Mouse (Mus musculus) E14TG2a.4 (cell line): ENCODE measurements around the gene AC134908.4.

Source experiments
- H3K27me3 ChIP-seq: 2 replicates; pipeline ENCODE4 v1.6.1; 2014; ENCODE audit warnings: low read length, control low read depth; ENCODE audit not compliant: insufficient read depth
- H3K36me3 ChIP-seq: 2 replicates; pipeline ENCODE4 v1.6.1; 2014; ENCODE audit warnings: low read length, control low read depth; ENCODE audit not compliant: insufficient read depth
- H3K4me1 ChIP-seq: replicated peaks from 2 replicates; pipeline ENCODE4 v1.6.1; 2014; ENCODE audit warnings: low read depth, low read length, control low read depth
- H3K4me3 ChIP-seq: replicated peaks from 2 replicates; pipeline ENCODE4 v1.5.1; 2014; ENCODE audit warnings: mild to moderate bottlenecking, low read length
- H3K9me3 ChIP-seq: 2 replicates; pipeline ENCODE4 v1.6.1; 2014; ENCODE audit warnings: low read length, control low read depth
- CTCF ChIP-seq: conservative IDR thresholded peaks from 2 replicates; pipeline ENCODE4 v1.5.1; 2014; ENCODE audit warnings: low read length
- NANOG ChIP-seq: IDR thresholded peaks from 2 replicates; pipeline ENCODE4 v1.6.1; 2014; ENCODE audit warnings: borderline replicate concordance, low read length, mixed read lengths
- POU5F1 ChIP-seq: IDR thresholded peaks from 2 replicates; pipeline ENCODE4 v1.6.1; 2014; ENCODE audit warnings: low read length, borderline replicate concordance

Gene AC134908.4

GRCm38 (mm10) chr17:25791320-25791842 is 4.1 kb downstream of the AC134908.4 start:
- TF ChIP-seq CTCF (no peak), POU5F1 (no peak), NANOG (no peak)
- peaks cover 13% of the 10 kb centered on the region for H3K27me3 ChIP-seq
- peaks cover 58% of the 10 kb centered on the region for H3K4me1 ChIP-seq
- H3K36me3 ChIP-seq, result peaks cover 43% of the 10 kb centered on the region
- H3K9me3 ChIP-seq, result no peaks in the 10 kb centered on the region
- H3K4me3 ChIP-seq, result peak overlapping the region; percentile 91

- H3K4me1 ChIP-seq, result peaks cover 37% of the 10 kb centered on the region
- peaks cover 58% of the 10 kb centered on the region for H3K36me3 ChIP-seq
- no peaks in the 10 kb centered on the region for H3K9me3 ChIP-seq
- H3K4me3 ChIP-seq, result no peak overlapping the region
- TF ChIP-seq POU5F1 (no peak), NANOG (no peak), CTCF (no peak)
- H3K27me3 ChIP-seq, result no peaks in the 10 kb centered on the region
Observed at GRCm38 (mm10) chr17:25786781-25787504, 8.5 kb downstream of the AC134908.4 start.

DNA sequence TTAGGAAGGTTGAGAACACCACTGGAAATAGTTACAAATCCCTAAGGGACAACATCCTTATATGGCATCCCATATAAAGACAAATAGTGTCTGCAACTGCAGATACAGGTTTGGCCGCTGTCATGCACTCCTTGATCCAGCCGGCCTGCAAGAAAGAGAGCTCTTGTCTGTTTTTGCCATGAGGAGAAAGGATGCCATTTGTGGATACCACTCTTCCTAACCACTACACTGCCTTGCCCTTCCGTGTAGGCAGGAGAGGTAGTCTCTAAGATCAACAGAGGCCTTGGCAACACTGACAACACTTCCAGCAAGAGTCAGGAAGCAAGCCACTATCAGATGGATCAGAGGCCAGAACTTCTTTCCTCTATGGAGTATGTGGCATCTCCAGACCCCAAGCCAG is 9.2 kb downstream of the AC134908.4 start, which contains the start of gene Ccdc78:
Gene Ccdc78, plus strand, starts transcription at position 301 of the 400 bp plus-strand sequence.
- TF ChIP-seq NANOG (no peak), POU5F1 (no peak), CTCF (no peak)

DNA sequence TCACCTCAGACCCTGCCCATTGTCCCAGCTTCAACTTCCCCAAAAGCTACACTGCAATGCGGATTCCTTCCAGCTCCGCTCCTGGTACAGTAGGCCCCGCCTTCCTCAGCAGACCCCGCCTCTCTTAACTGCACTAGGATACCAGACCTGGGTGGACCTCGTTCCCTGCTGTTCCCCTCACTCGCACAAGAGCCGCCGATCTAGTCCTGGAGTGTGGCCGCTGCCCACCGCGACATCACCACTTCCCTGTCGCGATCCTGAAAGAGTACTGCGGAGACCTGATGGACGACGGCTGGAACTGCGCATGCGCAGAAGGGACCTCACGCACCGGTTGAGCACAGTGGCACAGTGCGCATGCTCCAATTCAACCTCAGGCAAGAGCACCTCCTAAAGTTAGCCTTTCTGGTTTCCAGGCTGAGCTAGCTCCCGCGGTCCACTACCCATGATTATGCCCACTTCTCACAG is 10.1 kb downstream of the AC134908.4 start, which contains the start of gene Haghl:
Gene Haghl, minus strand, starts transcription at position 393 of the 465 bp plus-strand sequence.
- TF ChIP-seq NANOG (no peak), POU5F1 (no peak), CTCF (no peak)
- Histone ChIP-seq H3K4me1 (peaks cover 34% of the 10 kb centered on the region), H3K9me3 (no peaks in the 10 kb centered on the region), H3K36me3 (peaks cover 69% of the 10 kb centered on the region), H3K27me3 (no peaks in the 10 kb centered on the region), H3K4me3 (peak within 1 kb of the TSS; percentile 88)

More for the DNA sequence above, 9.2 kb downstream of the AC134908.4 start, which contains the start of gene Ccdc78:
- Histone ChIP-seq H3K4me1 (peaks cover 34% of the 10 kb centered on the region), H3K36me3 (peaks cover 64% of the 10 kb centered on the region), H3K9me3 (no peaks in the 10 kb centered on the region), H3K27me3 (no peaks in the 10 kb centered on the region), H3K4me3 (peak within 1 kb of the TSS; percentile 88)

GRCm38 (mm10) chr17:25783861-25784574 is 11.4 kb downstream of the AC134908.4 start:
- TF ChIP-seq CTCF, result no peak
- no peak for TF ChIP-seq NANOG
- TF ChIP-seq POU5F1, result no peak
- peaks cover 71% of the 10 kb centered on the region for H3K36me3 ChIP-seq

DNA sequence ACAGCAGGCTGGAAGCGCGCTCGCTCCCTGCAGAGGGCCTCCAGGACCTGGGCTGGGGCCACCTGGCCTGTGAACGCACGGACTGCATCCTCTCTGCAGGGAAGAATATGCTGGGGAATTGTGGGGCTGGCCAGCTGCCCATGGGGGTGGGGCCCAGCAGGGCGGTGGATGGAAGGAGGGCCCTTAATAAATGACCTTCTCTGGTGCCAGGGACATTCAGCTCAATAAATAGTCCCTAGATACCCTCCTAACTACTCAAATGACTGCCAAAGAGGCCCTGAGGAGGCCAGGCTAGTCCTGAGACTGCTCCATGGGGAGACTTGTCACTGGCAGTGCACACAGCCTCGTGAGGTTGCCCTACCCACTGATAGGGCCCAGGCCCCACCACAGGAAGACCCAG is 12.4 kb downstream of the AC134908.4 start:
- no peaks in the 10 kb centered on the region for H3K9me3 ChIP-seq
- peaks cover 74% of the 10 kb centered on the region for H3K36me3 ChIP-seq
- H3K4me1 ChIP-seq, result peaks cover 29% of the 10 kb centered on the region
- H3K27me3 ChIP-seq, result no peaks in the 10 kb centered on the region
- TF ChIP-seq POU5F1 (no peak), NANOG (no peak), CTCF (no peak)
- H3K4me3 ChIP-seq, result no peak overlapping the region

More at GRCm38 (mm10) chr17:25783861-25784574, 11.4 kb downstream of the AC134908.4 start:
- no peaks in the 10 kb centered on the region for H3K9me3 ChIP-seq
- H3K27me3 ChIP-seq, result no peaks in the 10 kb centered on the region
- peaks cover 35% of the 10 kb centered on the region for H3K4me1 ChIP-seq
- peak overlapping the region; percentile 88; the same call in 1 of the 2 replicates for H3K4me3 ChIP-seq

GRCm38 (mm10) chr17:25781339-25781738 is 14.1 kb downstream of the AC134908.4 start:
- H3K4me3 ChIP-seq, result no peak overlapping the region
- no peaks in the 10 kb centered on the region for H3K9me3 ChIP-seq
- H3K4me1 ChIP-seq, result peaks cover 39% of the 10 kb centered on the region
- peaks cover 79% of the 10 kb centered on the region for H3K36me3 ChIP-seq
- no peaks in the 10 kb centered on the region for H3K27me3 ChIP-seq
- TF ChIP-seq NANOG, result no peak
- no peak for TF ChIP-seq POU5F1
- TF ChIP-seq CTCF, result no peak

DNA sequence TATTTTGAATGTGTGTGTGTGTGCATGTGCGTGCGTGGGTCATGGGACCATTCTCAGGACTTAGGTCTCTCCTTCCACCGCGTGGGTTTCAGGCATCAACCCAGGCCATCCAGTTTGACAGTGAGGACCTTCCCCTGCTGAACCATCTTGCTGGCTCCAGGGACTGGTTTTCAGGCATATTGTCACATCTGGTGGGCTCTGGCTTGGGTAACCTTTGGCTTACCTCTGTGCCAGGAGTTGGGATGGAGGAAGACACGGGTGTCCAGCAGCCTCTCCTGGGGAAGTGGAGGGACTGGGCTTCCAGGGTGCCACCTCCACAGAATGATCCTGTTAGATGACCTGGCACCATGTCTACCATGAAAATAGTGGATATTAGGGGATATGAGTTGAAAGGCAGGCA is 17.5 kb downstream of the AC134908.4 start:
- TF ChIP-seq NANOG (no peak), POU5F1 (no peak), CTCF (no peak)
- H3K4me1 ChIP-seq, result peaks cover 48% of the 10 kb centered on the region
- peaks cover 73% of the 10 kb centered on the region for H3K36me3 ChIP-seq
- H3K4me3 ChIP-seq, result no peak overlapping the region
- no peaks in the 10 kb centered on the region for H3K9me3 ChIP-seq
- H3K27me3 ChIP-seq, result no peaks in the 10 kb centered on the region
